Mouse (Mus musculus) lung, postnatal 4 days (tissue): ENCODE data around the gene Gm3327.
"Not testable (repeated sequence)": the region's sequence is repeated elsewhere in the genome, so short reads cannot be mapped to it uniquely, and the experiment has no call there.

Experiments used
- DNase-seq, 2 experiments: peaks; one replicate each; pipeline ENCODE4 v3.0.0; 2021

Gene Gm3327

GRCm38 (mm10) chr14:44123551-44123950 is at the start of gene Gm3327:
TSS of gene Gm3327 (plus strand) at chr14:44123851.
- DNase-seq: not testable (repeated sequence)

DNA sequence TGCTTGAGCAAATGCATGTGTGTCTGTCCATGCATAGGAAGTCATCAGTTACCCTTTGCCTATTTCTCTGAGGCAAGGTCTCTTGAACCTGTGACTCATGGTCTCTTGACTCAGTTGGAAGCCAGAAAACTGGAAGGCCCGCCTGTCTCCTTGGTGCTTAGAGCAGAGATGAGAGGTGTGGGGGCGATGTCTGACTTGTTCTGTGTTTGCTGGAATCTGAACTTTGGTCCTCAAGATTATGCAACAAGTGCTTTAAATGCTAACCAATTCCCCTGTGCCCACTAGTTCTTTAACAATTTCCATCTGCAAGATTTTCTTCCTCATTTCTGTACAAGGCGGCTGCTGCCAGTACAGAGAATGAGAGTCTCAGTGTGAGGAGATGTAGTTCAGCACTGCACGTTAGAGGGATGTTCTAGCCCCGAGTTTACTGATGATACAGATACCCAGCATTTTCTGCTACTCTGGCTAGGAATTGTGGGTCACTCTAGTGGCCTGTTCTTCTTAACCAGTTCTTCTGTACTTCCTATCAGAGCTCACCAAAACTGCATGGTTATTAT is 45.8 kb upstream of the Gm3327 start:
- peak; percentile 5 to 16 for DNase-seq

GRCm38 (mm10) chr14:44086588-44086987 is 37.1 kb upstream of the Gm3327 start:
- DNase-seq: not testable (repeated sequence)

DNA sequence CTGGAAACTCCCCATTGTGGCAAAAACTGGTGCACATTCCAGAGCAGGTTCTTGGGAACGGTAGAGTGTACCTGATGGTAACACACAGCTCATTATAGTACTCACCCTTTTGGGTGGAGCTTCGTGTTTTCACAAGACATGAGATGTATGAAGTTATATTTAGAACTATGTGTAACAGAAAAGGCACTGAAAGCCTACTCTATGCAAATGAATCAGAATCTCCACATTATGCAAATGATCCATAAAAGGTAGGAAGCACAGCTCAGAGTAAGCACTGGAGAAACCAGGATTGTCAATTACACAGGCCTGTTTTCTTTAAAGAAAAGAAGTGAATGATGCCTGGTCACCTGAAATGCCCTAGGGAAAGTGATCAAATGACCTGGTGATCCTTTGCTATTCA is 36.1 kb upstream of the Gm3327 start:
- not testable (repeated sequence) for DNase-seq

DNA sequence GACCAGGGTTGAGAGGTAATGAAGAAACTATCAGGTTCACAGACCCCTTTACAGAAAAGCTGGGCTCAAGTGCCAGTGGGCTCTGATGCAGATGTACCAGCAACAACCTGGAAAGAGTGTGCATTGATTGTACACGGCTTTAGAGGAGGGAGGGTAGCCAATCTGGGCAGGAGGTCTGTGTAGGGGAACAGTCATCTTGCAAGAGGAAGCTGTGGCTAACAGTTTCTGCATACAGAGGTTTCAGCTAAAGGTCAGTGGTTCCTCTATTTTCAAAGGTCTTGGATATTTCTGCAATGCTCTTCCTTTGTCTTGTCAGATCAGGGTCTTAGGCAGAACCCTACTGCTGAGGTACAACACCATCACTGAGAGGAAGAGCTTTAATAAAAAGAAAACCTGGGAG is 32.1 kb upstream of the Gm3327 start:
- not testable (repeated sequence) for DNase-seq

DNA sequence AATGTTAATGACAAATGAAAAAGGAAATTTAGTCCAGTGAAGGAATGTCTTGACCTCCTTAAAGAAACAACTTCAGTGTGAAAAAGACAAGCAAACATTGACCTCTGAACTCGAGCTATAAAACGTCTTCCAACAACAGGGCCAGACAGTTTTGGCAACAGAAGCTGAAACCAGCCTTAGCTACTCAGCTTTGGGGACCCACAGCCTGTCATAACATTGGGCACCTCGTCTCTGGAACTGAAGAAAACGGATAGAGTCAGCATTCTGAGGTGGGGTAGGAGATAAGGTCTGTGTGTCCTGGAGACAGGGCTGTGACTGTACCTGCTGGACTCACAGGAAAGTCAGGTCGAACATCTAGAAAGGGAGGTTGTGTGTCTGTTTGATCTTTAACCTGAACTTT is 29.2 kb upstream of the Gm3327 start:
- not testable (repeated sequence) for DNase-seq

- DNase-seq: not testable (repeated sequence)
These were observed 23.6 kb upstream of the Gm3327 start for GRCm38 (mm10) chr14:44100030-44100429.

GRCm38 (mm10) chr14:44102354-44102753 is 21.3 kb upstream of the Gm3327 start, which contains the start of gene Ear2:
TSS of gene Ear2 (plus strand) at chr14:44102654.
- peak in 1 of 2 experiments; percentile 5 for DNase-seq

- no peak for DNase-seq
These were observed 12.7 kb upstream of the Gm3327 start for GRCm38 (mm10) chr14:44110981-44111380.
